Mouse (Mus musculus): ENCODE measurements around the gene Hist1h1t.

Gene Hist1h1t

DNA sequence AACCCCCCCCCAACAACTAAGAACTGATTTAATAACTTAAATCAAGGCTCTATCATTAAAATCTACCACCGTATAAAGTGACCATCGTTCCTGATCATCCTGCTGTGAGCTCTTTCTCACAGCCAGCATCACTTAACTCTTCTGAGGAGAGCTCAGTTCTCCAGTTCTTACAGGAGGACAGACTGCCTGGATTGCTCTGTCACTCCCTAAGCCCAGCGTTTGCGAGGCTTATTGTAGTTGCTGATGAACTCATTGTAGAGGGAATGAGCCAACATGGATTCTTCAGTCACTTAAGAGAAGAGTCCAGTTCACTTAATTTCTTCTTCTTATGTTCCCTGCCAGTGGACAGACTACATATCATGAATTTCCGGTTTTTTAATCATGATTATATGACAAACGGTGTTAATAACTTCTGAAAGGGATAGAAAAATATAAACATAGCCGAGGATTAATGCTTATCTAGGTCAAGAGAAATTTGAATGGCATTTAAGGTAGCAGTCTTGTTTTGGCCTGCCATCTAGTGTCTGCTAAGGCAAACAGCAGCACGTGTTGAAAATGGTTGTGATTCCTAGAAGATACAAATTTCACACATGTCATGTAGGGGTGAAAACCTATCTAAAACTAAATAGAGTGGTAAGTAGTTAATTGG lies 36.7 kb downstream of the Hist1h1t start:
- no peak for DNase-seq (ENCODE audit: low read depth in 1 of 2, low spot score in 2 of 2)

GRCm38 (mm10) chr13:23737091-23737490 lies 41.5 kb downstream of the Hist1h1t start:
- DNase-seq (ENCODE audit: low read depth in 1 of 2, low spot score in 2 of 2), result no peak

GRCm38 (mm10) chr13:23738041-23738440 lies 42.4 kb downstream of the Hist1h1t start:
- no peak for DNase-seq (ENCODE audit: low read depth in 1 of 2, low spot score in 2 of 2)

DNA sequence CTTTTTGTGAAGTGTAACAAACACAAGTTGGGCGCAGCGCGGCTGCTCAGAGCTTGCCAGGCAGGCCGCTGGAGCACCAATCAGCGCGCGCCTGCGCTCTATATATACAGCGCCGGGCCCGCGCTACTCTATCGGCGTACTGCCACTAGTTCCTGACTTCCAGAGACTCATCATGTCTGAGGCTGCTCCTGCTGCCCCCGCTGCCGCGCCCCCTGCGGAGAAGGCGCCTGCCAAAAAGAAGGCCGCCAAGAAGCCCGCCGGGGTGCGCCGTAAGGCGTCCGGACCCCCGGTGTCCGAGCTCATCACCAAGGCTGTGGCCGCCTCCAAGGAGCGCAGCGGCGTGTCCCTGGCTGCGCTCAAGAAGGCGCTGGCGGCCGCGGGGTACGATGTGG lies 43.1 kb downstream of the Hist1h1t start, which contains the start of gene Hist1h1c:
TSS of gene Hist1h1c (plus strand) at position 132 of the 392 bp plus-strand sequence.
- DNase-seq (ENCODE audit: low read depth in 1 of 2, low spot score in 2 of 2), result peak; percentile 86 to 92

DNA sequence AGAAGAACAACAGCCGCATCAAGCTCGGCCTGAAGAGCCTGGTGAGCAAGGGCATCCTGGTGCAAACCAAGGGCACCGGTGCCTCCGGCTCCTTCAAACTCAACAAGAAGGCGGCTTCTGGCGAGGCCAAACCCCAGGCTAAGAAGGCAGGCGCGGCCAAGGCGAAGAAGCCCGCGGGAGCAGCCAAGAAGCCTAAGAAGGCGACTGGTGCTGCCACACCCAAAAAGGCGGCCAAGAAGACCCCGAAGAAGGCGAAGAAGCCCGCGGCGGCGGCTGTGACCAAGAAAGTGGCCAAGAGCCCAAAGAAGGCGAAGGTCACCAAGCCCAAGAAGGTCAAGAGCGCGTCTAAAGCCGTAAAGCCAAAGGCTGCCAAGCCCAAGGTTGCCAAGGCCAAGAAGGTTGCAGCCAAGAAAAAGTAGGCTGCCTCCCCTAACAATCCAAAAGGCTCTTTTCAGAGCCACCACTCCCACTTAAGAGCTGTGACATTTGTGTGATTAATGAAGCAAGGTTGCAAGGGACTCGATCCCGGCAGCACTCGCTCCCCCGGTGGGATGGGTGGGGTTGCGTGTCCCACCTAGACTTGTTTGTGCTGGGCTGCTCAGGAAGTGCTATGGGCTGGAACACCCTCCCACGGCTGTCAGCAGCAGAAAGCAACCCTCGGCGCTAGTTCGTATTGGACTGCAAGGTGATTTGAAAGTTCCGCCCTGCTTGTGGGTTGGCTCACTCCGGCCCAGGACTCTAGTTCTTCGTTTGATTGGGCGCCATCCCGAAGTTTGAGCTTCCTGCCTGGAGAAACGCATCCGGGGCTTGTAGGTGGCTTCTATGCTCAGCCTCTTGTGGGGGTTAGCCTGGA lies 43.7 kb downstream of the Hist1h1t start:
- peak; percentile 79 to 84 for DNase-seq (ENCODE audit: low read depth in 1 of 2, low spot score in 2 of 2)

DNA sequence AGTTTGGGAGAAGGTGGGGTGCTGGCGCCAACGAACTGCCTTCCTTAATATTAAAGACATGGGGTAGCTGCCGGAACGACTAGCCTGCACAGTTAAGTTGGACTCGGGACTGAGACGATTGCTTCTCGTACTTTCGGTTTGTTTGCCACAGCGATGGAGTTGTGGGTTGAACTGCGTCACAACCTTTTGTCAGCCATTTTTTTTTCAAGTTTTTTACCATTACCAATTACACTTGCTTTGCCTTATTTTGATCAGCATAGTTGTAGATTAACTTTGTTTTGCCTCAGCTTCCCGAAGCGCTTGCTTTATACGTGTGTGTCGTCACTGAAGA lies 44.3 kb downstream of the Hist1h1t start:
- no peak for DNase-seq (ENCODE audit: low read depth in 1 of 2, low spot score in 2 of 2)

GRCm38 (mm10) chr13:23740256-23740840 lies 44.7 kb downstream of the Hist1h1t start:
- no peak for DNase-seq (ENCODE audit: low read depth in 1 of 2, low spot score in 2 of 2)

DNA sequence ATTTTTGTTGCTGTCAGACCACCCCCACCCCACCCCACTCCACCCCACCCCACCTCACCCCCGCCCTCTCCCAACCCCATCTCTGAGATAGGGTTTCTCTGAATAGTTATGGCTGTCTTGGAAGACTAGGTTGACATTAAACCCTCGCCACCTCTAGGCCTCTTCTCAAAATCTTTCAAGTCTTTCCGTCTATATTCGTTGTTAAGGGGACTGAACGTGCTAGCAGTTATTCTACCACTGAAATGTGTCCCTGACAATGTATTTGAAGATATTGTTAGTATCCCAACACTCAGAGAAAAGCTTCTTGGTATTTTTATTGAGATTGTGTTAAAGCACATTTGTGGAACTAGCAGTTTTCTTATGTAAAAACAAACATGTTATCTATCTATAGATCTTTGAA lies 45.3 kb downstream of the Hist1h1t start:
- no peak for DNase-seq (ENCODE audit: low read depth in 1 of 2, low spot score in 2 of 2)

- no peak for DNase-seq (ENCODE audit: low read depth in 1 of 2, low spot score in 2 of 2)
These were observed 46.4 kb downstream of the Hist1h1t start for GRCm38 (mm10) chr13:23742007-23742406.

GRCm38 (mm10) chr13:23743215-23743614 lies 47.6 kb downstream of the Hist1h1t start:
- DNase-seq (ENCODE audit: low read depth in 1 of 2, low spot score in 2 of 2), result no peak

DNA sequence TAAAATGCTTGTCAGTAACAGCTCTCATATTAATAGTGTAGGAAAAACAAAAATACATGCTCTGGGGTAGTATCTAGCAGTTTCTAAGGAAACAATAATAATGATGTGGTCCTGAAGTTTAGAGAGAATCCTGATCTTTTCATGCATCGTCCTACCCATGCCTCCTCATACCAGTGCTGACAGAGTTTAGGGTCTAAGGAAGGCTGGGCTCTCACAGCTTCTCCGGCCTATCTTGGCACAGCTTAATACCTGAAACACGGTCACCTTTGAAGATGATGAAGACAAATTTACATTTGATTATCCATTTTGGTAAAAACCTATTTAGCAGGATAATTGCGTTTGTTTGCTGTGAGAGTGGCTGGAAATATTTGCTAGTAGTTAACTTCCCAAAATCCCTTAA lies 48.3 kb downstream of the Hist1h1t start:
- DNase-seq (ENCODE audit: low read depth in 1 of 2, low spot score in 2 of 2), result no peak

DNA sequence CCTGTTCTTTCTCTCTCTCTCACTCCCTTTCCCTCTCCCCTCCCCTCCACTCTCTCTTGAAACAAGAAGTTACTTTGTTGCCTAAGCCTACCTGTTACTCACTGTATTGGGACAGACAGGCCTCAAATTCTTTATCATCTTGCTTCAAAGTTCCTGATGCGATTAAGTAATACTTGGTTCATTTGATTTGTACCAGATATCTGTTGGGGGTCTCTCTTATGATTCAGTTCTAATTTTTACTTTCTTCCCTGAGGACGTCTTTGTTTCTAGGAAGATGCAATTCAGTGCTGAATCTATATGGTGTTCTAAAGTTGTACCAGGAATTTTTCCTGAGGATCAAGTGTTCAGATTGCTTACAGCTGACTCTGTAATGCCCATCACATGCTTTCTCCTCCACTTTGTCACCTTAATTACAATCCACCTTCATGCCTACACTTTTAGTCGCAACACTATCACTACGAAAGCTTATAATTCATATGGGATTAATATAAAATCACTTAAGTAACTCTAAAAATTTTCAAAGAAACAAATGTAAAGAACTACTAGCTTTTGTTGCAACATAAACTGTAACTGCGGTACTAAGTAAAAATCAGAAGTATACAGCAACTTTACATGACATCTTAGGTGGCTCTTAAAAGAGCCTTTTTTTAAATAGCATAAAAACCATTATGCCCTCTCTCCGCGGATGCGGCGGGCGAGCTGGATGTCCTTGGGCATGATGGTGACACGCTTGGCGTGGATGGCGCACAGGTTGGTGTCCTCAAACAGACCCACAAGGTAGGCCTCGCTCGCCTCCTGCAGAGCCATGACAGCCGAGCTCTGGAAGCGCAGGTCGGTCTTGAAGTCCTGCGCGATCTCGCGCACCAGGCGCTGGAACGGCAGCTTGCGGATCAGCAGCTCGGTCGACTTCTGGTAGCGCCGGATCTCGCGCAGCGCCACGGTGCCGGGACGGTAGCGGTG lies 49.1 kb downstream of the Hist1h1t start:
- DNase-seq (ENCODE audit: low read depth in 1 of 2, low spot score in 2 of 2), result no peak

DNA sequence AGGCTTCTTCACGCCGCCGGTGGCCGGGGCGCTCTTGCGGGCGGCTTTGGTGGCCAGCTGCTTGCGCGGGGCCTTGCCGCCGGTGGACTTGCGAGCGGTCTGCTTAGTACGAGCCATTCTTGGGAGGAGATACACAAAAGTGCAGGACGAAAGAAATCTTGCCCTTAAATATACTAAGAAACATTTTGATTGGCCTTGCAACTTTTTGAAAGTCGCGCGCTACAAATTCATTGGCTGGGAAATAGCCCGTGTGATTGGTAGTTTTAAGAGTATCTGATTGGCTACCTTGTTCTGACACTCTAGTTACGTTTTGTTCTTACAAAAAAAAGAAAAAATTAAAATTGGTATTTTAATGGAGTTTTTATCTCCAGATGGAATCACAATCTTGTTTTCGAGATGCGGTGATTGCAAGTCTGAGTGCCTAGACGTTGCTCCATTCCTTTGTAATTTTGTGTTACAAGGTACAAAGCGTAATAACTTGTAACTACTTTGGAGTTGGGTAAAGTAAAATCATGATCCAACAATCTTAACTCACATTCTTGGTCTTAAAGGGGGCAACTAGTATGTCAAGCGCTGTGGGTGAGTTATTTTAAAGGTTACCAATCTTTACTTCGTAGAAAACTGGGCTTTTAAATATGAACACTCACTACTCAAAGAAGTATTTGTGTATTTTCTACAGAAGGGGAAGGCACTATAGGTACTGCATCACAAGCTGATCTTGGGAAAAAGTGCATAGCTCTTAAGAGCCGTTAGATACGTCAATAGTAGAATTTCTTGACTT lies 50.0 kb downstream of the Hist1h1t start, which contains the start of gene Hist1h3c:
TSS of gene Hist1h3c (minus strand) at position 222 of the 781 bp plus-strand sequence.
- DNase-seq (ENCODE audit: low read depth in 1 of 2, low spot score in 2 of 2), result peak in 1 of 2 experiments; percentile 48
